Comparison of ENCODE assay signal across 8 mouse cellular contexts in genomic region chr14:76121901-76122662, GRCm38 (mm10). TPM values are rescaled to one million over a fixed set of nuclear protein-coding genes. Genes with fewer than 3 reads are reported as not detected.
DNase-seq lines count a peak whose midpoint lies in the region; ATAC-seq and TF ChIP-seq lines count a peak whose summit lies in the region.

No protein-coding gene starts in this region.

- no peaks in the 10 kb centered on the region for H3K4me1 ChIP-seq in hindbrain, postnatal 0 days (ENCODE audit: insufficient read depth, low read length)

- 51% methylated on average over 6 of the region's 6 CpGs for WGBS in hindbrain, postnatal 0 days

- no peak overlapping the region for H3K4me2 ChIP-seq in hindbrain, postnatal 0 days (ENCODE audit: low read depth, low read length)

- H3K9ac ChIP-seq in hindbrain, postnatal 0 days (replicated peaks; ENCODE audit: low read length) = no peak overlapping the region

- no peaks in the 10 kb centered on the region for H3K9me3 ChIP-seq in hindbrain, postnatal 0 days (ENCODE audit: low read length)

- intact Hi-C loops in left cerebral cortex, postnatal 4 days (cut with DNase I) = loop anchor here (5.0 kb wide), 2 partner anchors 350 to 890 kb away; no protein-coding TSS in a partner anchor

- no peak overlapping the region for H3K4me3 ChIP-seq in hindbrain, postnatal 0 days (ENCODE audit: low read length)

- peaks cover 48% of the 10 kb centered on the region for H3K36me3 ChIP-seq in hindbrain, postnatal 0 days (ENCODE audit: insufficient read depth, low read length)

- H3K27ac ChIP-seq in hindbrain, postnatal 0 days = no peak overlapping the region

- ATAC-seq in frontal cortex, adult (ENCODE audit: low TSS enrichment) = peak; percentile 81
- peak; percentile 59; the same call in 1 of the 2 replicates for ATAC-seq in hindbrain, postnatal 0 days
- ATAC-seq in monocyte, adult 5-6 weeks (replicated peaks; ENCODE audit: insufficient number of reproducible peaks, low FRiP score, low TSS enrichment, poor library complexity, severe bottlenecking) = no peak

- peak; percentile 85 for TF ChIP-seq CTCF in hindbrain, postnatal 0 days (IDR thresholded peaks at IDR 0.05; ENCODE audit: low read depth)

- H3K27me3 ChIP-seq in hindbrain, postnatal 0 days (ENCODE audit: insufficient read depth, low read length) = no peaks in the 10 kb centered on the region

- peak; percentile 27 to 29 for DNase-seq in B cell, adult 2 months
- peak; percentile 58 for DNase-seq in ES-CJ7 (ENCODE audit: low read depth, low spot score)
- peak; percentile 19 for DNase-seq in cerebellum, adult 11 months
- DNase-seq in hindbrain, postnatal 0 days (ENCODE audit: low spot score) = peak; percentile 77
- DNase-seq in left cerebral cortex, postnatal 4 days = peak; percentile 22
- DNase-seq in naive thymus-derived CD4-positive, alpha-beta T cell, adult 2 months (ENCODE audit: low read depth) = peak; percentile 52

RNA-seq across cellular contexts. Expression of gene Nufip1, which starts 11.4 kb away (rescaled TPM):
- total RNA-seq in hindbrain, postnatal 0 days (2014; rRNA removed) = 11.3 and 12.0 TPM in 2 replicates
- 12.5 and 13.5 TPM in 2 replicates for polyA plus RNA-seq in hindbrain, postnatal 0 days (2015; fragmentation: Nextera tagmentation; extraction: Ambion mirVana)
- total RNA-seq in left cerebral cortex, postnatal 4 days (2021) = 10 to 100 TPM; 10.0 to 11.6 TPM
- total RNA-seq in monocyte, adult 5-6 weeks (2017) = 14.3 to 23.1 TPM (median 16.5 TPM) in 3 replicates

RNA-seq across cellular contexts. Expression of gene Gpalpp1, which starts 11.5 kb away (rescaled TPM):
- 11.1 and 14.2 TPM in 2 replicates for total RNA-seq in hindbrain, postnatal 0 days (2014; rRNA removed)
- polyA plus RNA-seq in hindbrain, postnatal 0 days (2015; fragmentation: Nextera tagmentation; extraction: Ambion mirVana) = 7.1 and 8.1 TPM in 2 replicates
- 10 to 100 TPM; 20.3 to 21.1 TPM for total RNA-seq in left cerebral cortex, postnatal 4 days (2021)
- total RNA-seq in monocyte, adult 5-6 weeks (2017) = 19.2 to 34.3 TPM (median 30.5 TPM) in 3 replicates

Comparison
In these comparisons a context has a peak if more than half of its experiments do, and no peak if none do; other contexts are left out.
1. DNase-seq: peak in every context shown above with its lines; median percentile 77 in hindbrain, postnatal 0 days; 58 in ES-CJ7; 52 in naive thymus-derived CD4-positive, alpha-beta T cell, adult 2 months; 28 in B cell, adult 2 months; 22 in left cerebral cortex, postnatal 4 days; 19 in cerebellum, adult 11 months.